Mouse (Mus musculus): ENCODE data around the gene Ap3b2.

The Ap3b2 gene

DNA sequence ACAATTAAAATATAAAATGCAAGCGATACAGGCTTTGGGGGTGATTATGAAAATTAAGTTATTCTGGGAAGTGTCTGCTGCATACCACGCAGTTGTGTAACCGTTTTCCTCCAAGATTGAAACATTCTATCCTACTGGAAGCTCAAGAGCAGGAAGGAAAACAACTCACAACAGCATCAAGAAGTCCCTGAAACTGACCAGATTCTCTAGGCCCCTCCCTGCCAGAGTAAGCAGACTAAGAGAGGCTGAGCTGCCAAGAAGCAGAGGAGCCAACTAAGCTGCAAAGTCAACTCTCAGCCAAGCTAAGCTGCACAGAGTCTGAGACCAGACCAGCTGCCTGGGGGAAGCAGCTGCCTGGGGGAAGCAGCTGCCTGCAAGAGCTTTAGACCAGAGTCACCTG is 18.5 kb downstream of the Ap3b2 start:
- DNase-seq: no peak

DNA sequence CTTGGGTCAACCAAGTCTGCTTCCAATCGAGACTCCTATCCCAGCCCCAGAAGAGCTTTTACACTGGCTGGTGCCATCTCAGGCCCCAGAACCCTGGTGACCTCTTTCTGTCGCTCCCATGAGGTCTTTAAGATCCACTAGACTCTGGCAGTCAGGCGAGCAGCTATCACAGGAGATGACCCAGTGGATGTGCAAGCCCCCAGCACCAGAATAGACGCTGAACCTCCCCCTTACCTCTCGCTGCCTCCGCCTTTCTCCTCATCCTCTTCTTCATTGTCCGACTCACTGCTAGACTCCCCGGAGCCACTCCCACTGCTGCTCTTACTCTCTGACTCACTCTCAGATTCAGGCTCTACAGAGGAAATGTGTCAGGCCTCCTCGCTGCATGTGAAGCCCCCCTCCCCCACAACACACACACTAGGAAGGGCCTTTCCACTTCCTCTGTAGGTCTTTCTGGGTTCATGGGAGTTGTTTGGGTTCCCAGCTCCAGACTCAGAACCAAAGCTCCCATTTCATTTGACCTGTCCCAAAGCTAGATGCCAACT is 28.7 kb downstream of the Ap3b2 start:
- DNase-seq: no peak

DNA sequence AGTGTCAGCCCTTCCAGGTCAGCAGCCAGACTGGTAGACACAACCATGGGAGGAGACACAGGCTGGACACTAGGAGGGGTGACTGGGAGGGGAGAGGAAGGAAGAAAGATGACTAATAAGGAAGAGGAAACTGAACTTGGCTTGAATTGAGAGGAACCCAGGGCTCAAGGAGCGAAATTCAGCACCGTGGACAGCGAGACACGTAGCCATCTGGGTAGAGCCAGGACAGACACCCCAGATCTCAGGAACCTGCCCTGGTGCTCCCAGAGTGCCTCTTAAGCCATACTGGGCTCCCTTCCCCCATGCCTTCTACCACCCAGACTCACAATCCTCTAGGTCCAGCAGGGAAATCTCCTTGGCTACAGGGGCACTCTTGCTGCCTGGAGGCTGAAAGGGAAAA is 29.6 kb downstream of the Ap3b2 start:
- peak in 1 of 2 experiments; percentile 40 for DNase-seq

DNA sequence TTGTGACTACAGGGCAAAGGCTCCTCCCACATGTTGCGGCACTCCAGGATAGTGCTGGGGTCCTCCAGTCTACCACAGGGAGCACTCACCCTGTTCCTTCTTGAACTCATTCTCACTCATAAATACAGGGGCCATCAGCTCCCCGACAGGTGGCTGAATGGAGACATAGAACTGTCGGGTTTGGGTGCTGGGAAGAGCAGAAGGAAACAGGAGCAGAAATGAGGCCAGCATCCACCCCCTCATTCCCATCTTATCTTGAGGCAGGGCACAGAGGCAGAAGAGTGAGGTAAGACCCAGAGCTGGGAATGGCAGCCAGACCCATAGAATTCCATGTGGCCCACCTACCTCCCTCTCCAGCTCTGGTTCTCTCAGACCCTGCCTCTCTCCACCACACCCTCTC is 30.9 kb downstream of the Ap3b2 start:
- no peak for DNase-seq

DNA sequence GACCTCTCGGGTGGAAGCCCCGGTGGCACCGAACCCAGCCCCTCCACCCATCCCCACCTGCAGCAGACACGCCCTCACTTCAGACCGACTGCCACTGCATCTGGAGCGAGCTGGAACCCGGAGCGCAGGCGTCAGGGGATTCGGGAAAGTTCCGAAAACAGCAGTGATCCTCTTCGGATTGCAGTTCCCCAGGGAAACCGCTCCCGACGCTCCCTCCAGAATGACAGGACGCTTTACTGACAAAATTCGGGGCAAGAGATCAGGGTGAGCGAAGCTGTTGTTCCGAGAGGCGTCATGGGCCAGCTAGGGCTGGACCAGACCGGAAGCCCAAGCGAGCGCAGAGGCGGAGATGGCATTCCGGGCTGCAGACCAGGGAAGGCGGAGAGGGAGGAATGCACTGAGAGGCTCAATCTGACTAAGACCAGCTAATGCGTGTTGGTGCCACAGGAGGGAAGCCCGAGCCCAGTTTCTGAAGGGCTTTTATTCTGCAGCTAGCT is 38.5 kb downstream of the Ap3b2 start, which contains the start of gene Cpeb1:
Gene Cpeb1, minus strand, starts transcription at position 311 of the 497 bp plus-strand sequence.
- peak; percentile 67 to 84 for DNase-seq

DNA sequence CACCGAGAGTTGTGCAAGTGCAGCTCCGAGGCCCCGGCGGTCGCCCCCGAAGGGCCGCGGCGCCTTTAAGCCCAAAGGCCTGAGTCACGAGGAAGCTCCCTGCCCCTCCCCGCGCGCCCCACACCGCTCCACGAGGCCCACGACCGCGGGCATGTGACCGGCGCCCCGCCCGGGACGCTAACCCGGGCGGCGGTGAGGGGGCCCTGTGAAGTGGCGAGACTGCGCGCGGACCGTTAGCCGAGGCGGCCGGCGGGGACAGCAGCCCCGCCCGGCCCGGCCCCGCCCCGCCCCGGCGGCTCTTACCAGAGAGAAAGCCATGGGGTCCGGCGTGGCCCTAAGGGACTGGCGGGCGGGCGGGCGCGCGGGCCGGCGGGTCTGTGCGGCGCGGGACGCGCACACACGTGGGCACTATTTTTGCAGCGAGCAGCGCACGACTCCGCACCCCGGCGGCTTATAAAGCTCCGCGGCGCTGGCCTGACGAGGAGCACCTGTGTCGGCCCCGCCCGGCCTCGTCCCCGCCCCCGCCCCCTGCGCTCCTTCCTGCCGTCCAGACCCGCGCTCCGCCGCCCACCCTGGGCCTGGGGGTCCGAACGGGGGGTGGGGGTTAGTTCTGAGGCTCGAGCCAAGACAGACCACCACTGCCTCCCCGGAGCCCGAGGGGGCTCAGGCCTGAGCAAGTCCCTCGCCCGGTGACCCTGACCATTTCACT is 39.2 kb downstream of the Ap3b2 start:
- DNase-seq: peak; percentile 48 to 81

DNA sequence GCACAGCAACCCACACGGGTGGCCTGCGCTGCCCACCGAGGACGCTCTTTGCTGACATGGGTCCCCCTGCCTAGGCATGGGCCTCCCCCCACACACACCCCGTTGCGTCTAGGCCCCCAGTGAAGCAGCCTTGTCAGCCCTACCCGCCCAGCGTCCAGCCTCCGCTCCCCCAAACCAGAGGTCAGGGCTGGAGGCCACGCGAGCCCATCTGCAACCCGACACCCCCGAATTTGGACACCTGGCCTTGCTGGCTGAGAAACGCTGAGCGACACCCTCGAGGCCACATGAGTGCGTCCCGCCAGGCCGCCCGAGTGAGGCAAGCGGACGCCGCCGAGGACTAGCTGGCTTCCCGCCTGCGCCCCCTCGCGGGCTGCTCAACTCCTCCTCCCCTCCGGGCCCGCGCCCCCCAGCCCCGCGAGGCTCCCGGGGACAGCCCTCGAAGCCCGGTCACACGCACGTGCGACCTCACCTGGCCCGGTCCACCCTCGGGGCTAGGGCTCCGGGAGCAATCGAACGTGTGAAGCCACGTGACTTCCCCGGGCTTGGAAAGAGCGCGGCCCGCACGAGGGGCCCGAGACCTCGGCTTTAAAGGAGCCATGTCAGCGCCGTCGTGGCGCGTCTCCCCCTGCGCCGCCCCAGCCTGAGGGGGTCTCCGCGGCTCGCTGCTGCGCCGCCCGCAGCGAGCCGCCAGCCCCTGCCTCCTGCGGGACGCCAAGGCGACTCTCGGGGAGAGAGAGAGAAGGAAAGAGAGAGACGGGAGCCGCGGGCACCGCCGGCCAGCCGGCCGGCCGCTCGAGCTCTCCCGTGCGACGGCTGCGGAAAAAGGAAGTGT is 40.1 kb downstream of the Ap3b2 start:
- peak; percentile 45 to 72 for DNase-seq

DNA sequence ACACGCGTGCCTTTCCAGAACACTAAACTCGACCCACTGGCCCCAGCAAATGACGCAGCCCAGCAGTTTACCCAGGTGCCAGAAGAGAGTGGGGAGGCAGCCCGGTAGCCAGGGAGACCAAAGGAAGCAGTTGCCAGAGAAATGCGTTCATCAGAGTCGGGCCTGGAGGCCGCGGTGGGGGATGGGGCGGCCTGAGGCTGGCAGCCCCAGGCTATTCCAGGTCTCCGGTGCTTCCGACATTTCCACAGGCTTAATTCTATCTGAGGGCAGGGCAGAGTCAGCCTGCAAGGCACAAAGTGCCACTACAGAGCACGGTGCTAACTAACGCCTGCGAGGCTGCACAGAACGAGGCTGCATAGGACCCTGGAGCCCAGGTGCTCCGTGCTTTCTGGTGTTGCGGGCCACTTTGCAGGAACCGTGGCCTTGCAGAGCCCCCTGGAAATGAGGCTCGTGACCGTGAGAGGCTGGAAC is 40.7 kb downstream of the Ap3b2 start:
- DNase-seq: peak; percentile 13 to 59

Measured in kidney, postnatal 25 days (tissue).